Mouse (Mus musculus) cerebellum, postnatal 14 days (tissue): ENCODE measurements around the gene Grik5.
A peak's percentile ranks its signal among the peaks of the same experiment; 100 is the strongest.

Source experiments
- DNase-seq, 2 experiments: peaks; one replicate each; pipeline ENCODE4 v3.0.0; 2021; ENCODE audit warnings: mixed read lengths in 2 of 2

The Grik5 gene

DNA sequence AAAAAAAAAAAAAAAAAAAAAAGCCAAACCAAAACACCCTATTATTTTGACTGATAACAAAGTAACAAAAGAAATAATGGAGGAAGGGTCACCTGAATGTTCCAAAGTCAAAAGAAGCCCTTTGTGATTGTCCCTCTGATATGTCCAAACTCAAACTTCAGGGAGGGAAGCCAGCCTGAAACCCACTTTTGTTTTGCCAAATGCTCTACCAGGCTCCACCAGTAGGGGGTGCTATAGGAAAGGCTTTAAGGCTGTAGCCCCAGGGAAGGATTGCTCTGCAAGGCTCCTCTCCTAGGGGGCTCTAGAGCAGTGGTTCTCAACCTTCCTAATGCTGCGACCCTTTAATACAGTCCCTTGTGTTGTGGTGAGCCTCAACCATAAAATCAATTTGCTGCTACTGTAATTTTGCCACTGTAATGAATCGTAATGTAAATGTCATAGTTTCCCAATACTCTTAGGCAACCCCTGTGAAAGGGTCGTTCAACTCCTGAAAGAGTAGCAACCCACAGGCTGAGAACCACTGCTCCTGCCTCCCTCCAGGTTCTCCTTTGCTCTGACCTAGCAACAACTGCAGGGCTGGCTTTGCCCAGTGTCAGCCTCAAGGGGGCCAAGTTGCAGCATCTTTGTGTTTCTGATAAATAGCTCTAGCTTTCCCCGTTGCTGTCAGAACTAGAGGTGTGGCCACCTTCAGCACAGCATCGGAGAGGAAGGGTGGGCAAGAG is 42.0 kb downstream of the Grik5 start:
- peak; percentile 89 to 95 for DNase-seq

DNA sequence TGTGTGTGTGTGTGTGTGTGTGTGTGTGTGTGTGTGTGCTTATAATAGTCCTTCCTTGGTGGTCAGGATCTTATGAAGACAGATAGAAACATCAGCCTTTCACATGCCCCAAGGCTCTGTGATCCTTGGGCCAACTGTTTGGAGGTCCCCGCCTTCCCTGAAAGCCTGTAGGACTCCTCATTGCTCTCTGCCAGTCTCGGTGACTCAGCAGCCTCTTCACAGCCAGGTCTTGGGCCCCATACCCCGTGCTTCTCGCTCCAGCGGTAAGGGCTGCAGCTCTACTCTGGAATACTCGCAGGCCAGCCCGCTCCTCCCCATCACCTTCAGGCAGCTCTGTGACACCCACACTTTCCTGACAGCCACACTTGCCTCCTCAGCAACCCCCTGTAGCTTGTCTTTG is 45.7 kb downstream of the Grik5 start:
- no peak for DNase-seq

DNA sequence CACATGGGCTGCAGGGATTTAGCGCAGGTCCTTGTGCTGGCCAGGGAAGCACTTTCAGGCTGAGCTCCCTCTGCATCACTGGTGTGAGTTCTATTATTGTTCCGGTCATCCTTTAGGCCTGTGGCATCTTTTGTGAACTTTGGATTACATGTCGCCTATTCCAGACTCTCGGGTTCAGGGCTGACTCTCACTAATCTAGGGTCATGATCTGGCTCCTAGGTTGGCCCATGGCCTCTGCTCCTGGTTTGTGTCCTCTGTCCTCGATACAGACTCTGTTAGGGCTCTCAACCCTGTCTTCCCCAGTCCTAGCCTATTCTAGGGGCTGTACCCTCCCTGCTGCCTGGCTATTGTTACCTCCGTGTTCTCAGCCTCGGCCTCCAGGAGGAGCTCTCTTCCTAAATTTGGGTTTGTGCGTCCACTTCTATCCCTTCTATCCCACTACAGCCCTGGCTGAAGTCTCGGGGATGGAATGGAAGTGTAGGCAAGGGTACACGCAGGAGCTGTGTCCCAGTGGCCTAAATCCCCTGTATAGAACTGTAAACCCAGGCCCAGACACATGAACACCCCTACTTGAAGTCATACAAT is 46.2 kb downstream of the Grik5 start:
- peak; percentile 52 to 71 for DNase-seq

DNA sequence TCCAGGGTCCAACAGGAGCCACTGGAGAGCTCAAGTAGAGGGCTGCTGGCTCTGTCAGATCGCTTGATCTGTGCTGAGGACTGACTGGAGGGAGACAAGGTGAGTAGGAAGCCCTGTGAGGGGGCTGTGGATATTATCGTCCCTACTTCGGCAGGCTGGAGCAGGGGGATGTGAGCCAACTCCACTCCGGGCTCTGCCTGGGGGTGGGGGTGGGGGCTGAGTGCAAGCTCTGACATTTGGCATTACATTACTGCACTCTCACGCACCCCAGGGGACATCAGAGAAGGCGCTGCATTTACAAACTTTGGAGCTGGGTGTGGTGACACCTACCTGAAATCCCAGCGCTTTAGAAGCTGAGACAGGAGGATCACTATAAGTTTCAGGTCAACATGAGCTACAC is 60.6 kb downstream of the Grik5 start:
- no peak for DNase-seq

DNA sequence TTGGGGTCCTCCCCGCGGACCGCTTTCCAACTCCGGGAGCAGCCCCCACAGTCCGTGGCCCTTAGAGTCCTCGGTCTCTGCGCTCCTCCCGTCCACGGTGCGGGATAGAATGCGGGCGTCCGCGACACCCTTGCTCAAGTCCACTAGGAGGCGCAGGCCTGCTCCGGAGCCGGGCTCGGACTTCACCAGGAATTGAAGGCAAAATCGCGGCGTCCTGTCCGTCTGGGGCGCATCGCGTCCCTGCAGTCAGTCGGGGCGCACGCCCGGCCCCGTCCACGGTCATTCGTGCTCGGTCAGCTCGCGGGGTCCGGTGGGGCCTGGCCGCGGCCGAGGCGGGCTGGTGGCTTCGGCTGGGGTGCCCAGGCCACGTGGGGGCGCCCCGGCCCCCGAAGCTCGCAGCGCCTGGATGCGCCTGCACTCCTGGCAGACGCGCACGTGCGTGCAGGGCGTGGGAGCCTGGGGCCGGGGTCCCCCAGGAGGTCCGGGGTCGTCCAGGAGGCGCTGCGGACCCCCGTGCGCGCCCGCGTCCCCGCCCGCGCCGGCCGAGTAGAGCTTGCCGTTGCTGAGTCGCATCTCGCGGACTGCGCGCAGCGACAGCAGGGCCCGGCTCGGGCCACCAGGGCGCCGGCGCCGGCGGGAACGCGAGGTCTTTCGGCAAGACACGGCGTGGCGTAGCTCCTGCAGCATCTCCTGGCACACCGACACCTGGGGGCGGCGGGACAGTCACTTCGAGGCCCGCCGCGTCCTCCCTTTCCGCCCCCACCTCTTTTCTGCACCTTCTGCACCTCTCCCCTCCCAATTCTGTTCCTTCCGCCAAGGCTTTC is 61.8 kb downstream of the Grik5 start:
- peak; percentile 92 to 93 for DNase-seq

DNA sequence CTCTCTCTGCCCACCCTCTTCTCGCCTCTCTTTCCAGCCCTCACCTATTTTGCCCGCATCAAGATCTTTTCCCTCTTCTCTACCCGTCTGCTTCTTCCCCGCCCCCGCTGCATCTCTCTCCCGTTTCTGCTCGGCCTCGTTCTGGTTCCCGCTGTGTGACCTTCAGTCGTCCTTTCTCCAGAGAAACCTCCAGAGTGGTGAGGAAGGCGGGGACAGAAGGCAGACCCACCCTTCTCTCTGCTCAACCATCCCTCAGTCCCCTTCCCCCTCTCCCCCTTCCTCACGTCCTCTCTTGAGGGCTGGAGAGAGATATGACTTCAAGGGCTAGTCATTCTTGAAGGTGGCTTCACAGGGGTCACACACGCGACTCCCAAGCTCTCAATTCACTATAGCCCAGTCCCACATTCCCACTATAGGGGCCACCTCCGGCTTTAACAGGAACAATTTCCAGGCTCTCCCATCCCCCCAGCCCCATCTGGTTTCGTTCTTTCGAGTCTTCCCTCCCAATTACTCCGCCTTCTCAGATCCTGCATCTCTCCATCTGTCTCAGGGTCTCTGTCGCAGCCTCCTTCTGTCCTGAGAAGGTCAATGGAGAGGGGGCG is 62.9 kb downstream of the Grik5 start:
- DNase-seq, result peak; percentile 85 to 90

DNA sequence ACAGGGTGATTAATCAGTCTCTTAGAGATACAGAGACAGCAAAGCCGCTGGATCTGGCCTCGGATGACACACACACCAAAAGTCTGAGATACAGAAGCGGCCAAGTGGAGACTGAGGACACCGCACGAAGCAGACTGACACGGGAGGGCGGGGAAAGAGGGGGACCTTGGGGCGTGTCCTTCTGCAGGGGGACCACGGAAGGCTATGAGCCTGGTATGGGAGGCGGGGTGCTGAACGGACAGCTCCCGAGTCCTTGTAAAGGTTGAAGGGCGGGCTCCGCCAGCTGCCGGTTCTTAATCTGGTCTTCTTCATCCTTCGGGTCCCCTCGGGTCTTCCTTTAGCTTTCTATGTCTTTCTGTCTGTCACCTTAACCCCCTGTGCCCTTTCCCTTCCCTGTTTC is 63.5 kb downstream of the Grik5 start:
- peak; percentile 81 to 84 for DNase-seq

DNA sequence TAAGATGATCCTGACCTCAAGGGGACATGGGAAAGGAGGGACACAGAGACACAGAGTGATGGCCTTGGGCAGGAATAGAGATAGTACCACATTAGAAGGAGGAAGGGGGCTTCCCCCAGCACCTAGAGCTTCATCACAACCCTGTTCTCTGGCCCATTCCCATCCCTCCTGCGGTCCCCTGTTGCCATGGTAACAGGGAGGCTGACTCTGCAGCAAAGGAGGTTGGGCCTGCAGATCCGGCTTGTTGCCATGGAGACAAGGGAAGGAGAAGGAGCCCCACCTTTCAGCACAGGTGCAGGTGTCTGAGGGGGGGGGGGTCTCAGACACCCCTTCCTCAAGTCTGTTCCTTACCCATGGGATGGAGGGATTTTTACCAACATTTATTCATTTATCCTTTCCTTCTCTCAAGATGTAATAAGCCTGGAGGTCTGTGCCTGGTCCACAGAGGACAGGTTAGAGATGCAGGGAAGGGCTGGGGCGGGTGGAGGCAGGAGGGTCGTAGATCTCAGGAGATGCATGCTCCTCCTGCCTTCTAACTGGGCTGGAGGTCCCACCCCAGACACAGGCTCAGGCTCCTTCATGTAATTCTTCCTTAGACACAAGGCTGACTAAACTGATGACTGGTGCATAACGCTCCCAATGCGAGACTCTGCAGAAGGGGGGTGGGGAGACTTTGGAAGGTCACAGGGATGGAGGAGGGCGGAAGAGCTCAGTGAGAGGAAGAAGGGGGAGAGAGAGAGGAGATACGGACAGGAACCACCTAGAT is 64.4 kb downstream of the Grik5 start:
- peak; percentile 94 to 95 for DNase-seq

DNA sequence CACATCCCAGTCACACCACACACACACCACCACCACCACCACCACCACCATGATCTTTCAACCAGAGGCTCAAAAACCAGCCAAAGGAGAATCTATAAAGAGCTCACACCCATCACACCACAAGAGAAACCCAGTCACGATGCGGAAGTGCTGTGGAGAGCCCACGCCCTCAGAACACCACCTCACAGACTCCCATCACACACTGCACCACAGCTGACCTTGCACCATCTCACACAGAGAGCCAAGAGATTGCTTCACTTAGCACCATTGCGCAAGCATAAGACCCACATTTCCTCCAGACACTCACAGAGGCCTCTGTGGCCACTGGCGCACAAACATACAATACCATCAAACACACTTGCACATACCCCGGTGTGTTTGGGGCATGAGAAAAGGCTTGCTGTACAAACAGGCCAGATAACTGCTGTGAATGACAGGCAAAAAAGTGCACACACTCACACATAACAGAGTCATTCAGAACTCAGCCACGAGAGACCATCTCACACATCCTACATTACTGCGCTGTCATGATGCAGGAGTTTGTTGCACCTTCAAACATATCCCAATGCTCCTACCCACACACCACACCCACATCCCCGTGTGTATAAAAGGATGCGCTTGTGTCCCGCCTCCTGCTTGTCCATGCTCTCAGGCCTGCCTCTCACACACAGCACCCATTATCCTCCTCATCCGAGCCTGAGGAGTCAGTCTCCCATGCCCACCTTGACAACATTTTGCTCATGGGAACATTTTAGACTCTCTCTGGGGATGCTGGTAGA is 65.4 kb downstream of the Grik5 start:
- peak in 1 of 2 experiments; percentile 44 for DNase-seq

DNA sequence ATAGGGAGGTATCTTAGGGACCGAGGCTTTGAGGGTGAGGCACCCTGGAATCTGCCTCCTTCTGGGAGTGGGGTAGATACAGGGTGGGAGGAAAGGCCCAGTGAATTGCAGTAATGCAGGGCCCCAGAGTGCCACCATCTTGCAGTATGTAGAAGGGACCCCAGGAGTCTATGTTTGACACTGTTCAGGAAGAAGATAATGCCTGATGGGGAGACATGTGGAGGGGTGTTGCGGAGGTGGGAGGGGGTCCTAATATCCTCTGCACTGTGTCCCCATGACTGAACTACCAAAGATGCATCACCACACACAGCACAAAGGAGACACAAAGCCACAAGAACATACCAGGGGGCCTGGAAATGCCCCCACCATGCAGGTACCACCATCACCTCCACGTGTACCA is 66.0 kb downstream of the Grik5 start:
- no peak for DNase-seq

DNA sequence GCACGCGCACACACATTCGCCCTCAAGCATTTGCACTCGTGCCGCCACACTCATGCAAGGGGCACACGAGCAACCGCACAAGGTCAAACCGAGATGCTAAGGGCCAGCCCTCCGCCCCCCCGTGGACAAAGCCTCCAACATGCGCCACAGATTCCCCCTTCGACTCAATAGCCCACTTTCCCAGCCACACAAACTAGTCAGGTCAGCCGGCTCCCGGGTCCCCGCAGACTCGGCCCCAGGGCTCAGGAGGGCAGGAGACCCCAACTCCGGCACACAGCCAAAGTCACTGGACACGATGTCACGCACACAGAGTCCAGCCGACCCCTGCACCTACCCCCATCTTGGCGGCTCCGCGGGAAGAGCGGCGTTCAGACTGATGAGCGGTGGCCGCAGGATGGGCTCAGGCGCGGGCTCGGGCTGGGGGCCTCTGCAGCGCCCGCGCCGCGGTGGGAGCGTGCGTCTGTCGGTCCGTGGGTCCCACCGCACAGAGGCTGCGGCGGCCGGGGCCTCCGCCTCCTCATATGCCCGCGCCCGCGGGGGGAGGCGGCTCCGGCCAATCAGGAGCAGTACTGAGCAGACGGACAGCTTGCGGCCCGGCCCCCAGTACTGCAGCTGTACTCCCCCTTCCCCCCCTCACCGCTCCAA is 66.6 kb downstream of the Grik5 start, which contains the start of gene Atp1a3:
Gene Atp1a3 (minus strand): TSS at position 538 of the 645 bp plus-strand sequence.
- peak; percentile 93 to 94 for DNase-seq

DNA sequence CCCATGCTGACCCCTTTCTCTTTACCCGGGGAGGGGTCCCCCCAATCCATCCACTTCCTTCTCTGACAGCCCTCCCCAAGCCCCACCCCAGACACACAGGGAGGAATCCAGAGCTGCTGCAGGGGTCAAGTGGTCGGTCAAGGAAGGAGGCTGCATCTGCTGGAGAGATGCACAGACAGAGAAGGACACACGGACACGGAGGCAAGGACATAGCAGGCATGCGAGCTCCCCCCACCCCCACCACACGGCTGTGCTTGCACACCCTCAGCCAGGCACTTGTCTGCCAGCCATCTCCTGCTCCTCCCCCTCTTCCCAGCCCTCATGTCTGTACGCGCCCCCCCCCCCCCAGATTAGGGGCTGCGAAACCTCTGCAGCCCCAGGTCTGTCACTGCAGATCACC is 67.3 kb downstream of the Grik5 start:
- peak; percentile 59 to 69 for DNase-seq

DNA sequence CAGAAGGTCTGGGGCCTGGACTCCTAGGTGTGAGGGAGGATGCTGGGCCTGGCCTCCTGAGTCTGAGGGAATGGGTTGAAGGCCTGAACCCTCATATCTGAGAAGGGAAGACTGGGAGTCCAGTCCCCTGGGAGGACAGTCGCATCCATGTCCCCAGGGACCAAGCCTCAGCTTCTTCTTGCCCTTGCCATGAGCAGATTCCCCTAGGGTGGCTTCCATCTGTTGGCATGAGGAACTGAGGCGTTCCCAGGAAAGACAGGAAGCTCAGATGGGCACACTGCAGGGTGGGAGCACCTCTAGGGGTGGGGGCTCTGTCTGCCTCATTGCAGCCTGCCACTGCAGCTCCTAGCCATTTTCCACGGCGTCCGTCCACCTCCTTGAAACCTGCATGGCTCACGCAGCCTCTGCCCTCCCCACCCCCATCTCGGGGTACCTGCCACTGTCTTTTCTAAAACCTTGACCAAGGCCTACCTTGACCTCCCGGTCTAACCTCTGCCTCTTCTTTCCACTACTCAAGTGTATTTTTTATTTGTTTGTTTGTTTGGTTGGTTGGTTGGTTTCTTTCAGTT is 68.2 kb downstream of the Grik5 start:
- peak; percentile 59 to 62 for DNase-seq

DNA sequence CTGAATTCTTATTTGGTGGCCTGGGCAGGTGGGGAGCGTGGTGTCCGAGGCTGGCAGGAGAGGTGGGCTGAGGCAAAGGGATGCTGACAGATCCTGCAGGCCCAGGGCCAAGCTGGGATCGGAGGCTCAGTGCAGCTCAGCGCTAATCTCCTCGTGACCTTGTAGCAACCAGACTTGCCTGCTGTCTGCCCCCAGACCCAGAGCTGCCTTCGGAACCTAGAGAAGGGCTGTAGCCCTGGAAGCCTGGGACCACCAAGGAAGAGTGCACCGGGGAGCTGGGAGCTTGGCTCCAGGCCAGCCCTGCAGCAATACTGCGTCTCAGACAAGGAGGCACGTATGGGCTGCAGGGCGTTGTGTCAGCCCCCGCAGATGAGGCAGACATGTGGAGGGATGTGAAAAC is 68.9 kb downstream of the Grik5 start:
- DNase-seq, result peak; percentile 68 to 75

DNA sequence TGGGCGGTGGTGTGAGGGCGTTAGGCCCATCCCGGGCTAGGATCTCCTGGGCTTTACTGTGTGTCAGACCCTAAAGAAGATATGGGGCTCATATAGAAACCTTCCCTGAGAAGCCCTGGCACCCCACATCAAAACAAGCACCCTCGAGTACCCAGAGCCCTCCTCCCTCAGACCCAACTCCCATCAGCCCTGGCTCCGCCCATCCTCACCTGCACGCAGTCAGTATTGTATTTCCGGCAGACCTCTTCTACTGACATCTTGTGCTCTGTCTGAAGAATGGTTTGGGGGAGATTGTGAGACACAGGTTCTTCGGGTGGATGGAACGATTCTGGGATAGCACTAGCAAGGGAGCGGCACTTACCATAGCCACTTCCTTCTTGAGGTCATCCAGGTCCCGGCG is 71.4 kb downstream of the Grik5 start:
- no peak for DNase-seq

DNA sequence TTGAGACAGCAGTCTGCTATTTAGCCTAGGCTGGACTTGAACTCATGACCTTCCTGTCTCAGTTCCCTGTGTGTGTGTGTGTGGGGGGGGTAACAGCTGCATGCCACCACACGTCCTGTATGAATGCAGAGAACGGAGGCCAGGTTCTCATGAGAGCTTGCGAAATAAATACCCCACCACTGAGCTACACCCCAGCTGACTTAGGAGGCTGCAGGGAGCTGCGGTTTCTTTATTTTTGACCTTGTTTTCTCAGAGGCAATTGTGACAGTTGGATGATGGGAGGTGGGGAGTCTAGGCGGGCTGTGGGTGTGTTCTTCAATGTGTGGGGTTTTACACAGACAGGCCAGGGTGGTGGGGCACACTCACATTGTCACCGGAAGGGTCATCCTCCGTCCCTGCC is 71.9 kb downstream of the Grik5 start:
- DNase-seq, result no peak

DNA sequence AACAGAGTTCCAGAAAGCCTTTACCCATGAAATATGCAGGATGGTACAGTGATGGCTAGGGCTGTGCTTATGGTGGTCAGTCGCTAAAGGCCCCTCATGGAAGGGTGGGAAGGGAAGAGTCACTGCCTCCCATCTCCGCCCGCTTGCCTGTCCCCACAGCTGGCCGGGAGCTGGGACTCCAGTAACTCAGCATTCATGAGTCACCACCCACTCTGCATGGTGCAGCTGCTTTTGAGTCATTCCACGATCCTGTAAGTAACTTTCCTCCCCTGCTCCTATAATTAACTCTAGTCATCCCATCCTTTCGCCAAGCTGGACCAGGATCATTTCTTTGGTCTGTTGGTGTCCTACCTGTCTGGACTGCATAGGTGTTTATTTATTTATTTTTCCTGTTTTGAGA is 79.1 kb downstream of the Grik5 start:
- DNase-seq, result no peak

DNA sequence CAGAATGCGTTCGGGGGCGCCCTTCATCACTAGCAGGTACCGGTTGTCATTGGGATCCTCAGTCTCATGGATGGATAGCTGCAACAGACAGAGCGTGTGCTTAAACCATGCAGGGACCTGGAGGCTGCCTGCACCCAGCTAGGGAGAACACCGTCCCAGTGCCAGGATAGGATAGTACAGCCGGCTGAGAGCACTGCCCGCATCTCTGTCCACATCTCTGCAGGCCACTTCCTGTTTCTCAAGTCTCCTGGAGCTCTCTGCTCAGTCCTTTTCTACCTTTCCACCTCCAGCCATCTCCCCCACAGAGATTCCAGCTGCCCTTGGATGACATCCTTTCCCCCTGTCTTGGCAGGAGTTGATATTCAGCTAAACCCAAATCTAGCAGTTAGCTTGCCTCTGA is 81.7 kb downstream of the Grik5 start:
- peak in 1 of 2 experiments; percentile 35 for DNase-seq

DNA sequence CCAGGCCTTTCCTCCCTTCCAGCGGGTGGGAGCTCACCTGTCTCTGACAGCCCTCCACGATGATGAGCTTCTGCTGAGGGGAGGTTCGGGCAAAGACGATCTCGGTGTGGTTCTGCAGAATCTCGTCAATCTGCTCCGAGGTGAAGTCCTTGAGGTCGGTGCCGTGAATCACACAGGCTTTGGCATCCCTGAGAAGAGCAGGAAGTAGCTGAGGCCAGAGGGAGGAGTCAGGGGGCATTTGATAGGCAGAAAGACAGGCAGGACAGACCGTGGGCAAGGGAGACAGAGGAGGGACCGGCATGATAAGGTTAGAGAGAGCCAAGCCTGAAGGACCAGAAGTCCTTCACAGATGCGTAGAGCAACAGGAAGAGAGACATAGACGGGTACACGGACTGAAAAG is 84.2 kb downstream of the Grik5 start:
- DNase-seq, result no peak

DNA sequence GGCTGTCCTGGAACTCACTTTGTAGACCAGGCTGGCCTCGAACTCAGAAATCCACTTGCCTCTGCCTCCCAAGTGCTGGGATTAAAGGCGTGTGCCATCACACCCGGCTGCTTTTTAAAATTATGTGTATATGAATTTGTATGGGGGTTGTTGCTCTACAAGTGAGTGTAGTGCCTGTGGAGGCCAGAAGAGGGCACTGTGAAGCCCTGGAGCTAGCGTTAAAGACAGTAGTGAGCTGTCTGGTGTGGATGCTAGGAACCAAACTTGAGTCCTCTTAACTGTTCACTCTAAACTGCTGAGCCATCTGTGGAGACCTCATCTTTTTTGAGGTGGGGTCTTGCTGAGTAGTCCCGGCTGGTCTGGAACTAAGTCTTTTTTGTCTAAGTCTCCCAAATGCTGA is 86.3 kb downstream of the Grik5 start:
- DNase-seq, result peak in 1 of 2 experiments; percentile 72

DNA sequence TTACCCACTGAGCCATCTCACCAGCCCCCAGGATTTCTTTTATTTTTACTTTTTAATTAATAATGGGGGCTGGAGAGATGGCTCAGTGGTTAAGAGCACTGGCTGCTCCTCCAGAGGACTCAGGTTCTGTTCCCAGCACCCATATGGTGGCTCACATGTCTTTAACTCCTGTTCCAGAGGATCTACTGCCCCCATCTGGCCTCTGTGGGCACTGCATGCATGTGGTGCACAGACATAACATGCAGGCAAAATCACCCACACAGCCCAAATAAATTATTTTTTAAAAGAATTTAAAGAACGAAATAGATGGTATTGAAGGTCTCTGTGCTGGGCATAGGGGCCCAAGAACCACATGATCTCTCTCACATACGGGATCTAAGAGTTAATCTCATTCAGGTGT is 87.8 kb downstream of the Grik5 start:
- DNase-seq, result peak in 1 of 2 experiments; percentile 71
